Mouse (Mus musculus): ENCODE data around the gene Tbc1d8. TPM values are rescaled to one million over a fixed set of nuclear protein-coding genes. Genes with fewer than 3 reads are reported as not detected.

Gene Tbc1d8
- polyA plus RNA-seq, 1 experiment from 2014 or later: 10.3 TPM

DNA sequence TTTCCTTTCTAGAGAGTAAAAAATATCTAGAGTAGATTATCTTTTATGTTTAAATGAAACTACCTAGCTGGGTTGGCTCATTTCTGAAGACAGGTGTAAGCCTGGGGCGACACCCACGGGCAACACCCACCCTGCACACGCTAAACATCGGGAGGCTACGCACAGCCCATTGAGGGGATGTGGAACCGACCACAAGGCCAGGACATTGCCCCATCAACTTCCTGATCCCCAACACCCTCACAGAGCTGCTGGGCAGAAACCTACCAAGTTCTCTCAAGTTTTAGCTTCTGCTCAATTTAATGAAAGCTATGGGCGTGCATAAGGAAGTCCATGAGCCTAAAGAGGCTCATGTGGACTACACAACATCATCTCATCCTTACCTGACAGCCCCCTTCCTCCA is 9.6 kb downstream of the Tbc1d8 start:
- H3K4me1 ChIP-seq (ENCODE audit: control insufficient read depth, insufficient read depth, low read length): no peaks in the 10 kb centered on the region
- H3K4me3 ChIP-seq (ENCODE audit: low read depth, low read length): no peak overlapping the region
- no peak overlapping the region for H3K27ac ChIP-seq (ENCODE audit: low read depth, low read length)
- no peaks in the 10 kb centered on the region for H3K27me3 ChIP-seq (ENCODE audit: control insufficient read depth, insufficient read depth, low read length)
- no peaks in the 10 kb centered on the region for H3K9me3 ChIP-seq (ENCODE audit: control insufficient read depth, low read length)
- H3K36me3 ChIP-seq (ENCODE audit: control insufficient read depth, insufficient read depth, low read length): no peaks in the 10 kb centered on the region
- ATAC-seq (ENCODE audit: low read depth): no peak
- 89% methylated on average over 7 of the region's 7 CpGs for WGBS
- no peak overlapping the region for H3K4me2 ChIP-seq (ENCODE audit: low read depth, low read length)
- H3K9ac ChIP-seq (replicated peaks; ENCODE audit: low read depth, low read length): no peak overlapping the region

- H3K9ac ChIP-seq (replicated peaks; ENCODE audit: low read depth, low read length): no peak overlapping the region
- H3K9me3 ChIP-seq (ENCODE audit: control insufficient read depth, low read length): no peaks in the 10 kb centered on the region
- H3K27ac ChIP-seq (ENCODE audit: low read depth, low read length): no peak overlapping the region
- no peak overlapping the region for H3K4me3 ChIP-seq (ENCODE audit: low read depth, low read length)
- ATAC-seq (ENCODE audit: low read depth): no peak
- 95% methylated on average over 13 of the region's 13 CpGs for WGBS
- H3K36me3 ChIP-seq (ENCODE audit: control insufficient read depth, insufficient read depth, low read length): no peaks in the 10 kb centered on the region
- H3K4me2 ChIP-seq (ENCODE audit: low read depth, low read length): no peak overlapping the region
- H3K4me1 ChIP-seq (ENCODE audit: control insufficient read depth, insufficient read depth, low read length): no peaks in the 10 kb centered on the region
- no peaks in the 10 kb centered on the region for H3K27me3 ChIP-seq (ENCODE audit: control insufficient read depth, insufficient read depth, low read length)
Observed at GRCm38 (mm10) chr1:39466526-39466925, 12.0 kb downstream of the Tbc1d8 start.

- ATAC-seq (ENCODE audit: low read depth): no peak
- WGBS: 95% methylated on average over 3 of the region's 3 CpGs
- H3K9ac ChIP-seq (replicated peaks; ENCODE audit: low read depth, low read length): no peak overlapping the region
- H3K4me1 ChIP-seq (ENCODE audit: control insufficient read depth, insufficient read depth, low read length): no peaks in the 10 kb centered on the region
- H3K27me3 ChIP-seq (ENCODE audit: control insufficient read depth, insufficient read depth, low read length): no peaks in the 10 kb centered on the region
- H3K4me3 ChIP-seq (ENCODE audit: low read depth, low read length): no peak overlapping the region
- H3K27ac ChIP-seq (ENCODE audit: low read depth, low read length): no peak overlapping the region
- H3K4me2 ChIP-seq (ENCODE audit: low read depth, low read length): no peak overlapping the region
- no peaks in the 10 kb centered on the region for H3K9me3 ChIP-seq (ENCODE audit: control insufficient read depth, low read length)
- H3K36me3 ChIP-seq (ENCODE audit: control insufficient read depth, insufficient read depth, low read length): no peaks in the 10 kb centered on the region
Observed at GRCm38 (mm10) chr1:39464760-39465159, 13.8 kb downstream of the Tbc1d8 start.

GRCm38 (mm10) chr1:39462937-39463444 is 15.6 kb downstream of the Tbc1d8 start:
- 92% methylated on average over 6 of the region's 6 CpGs for WGBS
- no peaks in the 10 kb centered on the region for H3K36me3 ChIP-seq (ENCODE audit: control insufficient read depth, insufficient read depth, low read length)
- H3K4me2 ChIP-seq (ENCODE audit: low read depth, low read length): no peak overlapping the region
- ATAC-seq (ENCODE audit: low read depth): no peak
- H3K9ac ChIP-seq (replicated peaks; ENCODE audit: low read depth, low read length): no peak overlapping the region
- no peaks in the 10 kb centered on the region for H3K9me3 ChIP-seq (ENCODE audit: control insufficient read depth, low read length)
- H3K4me1 ChIP-seq (ENCODE audit: control insufficient read depth, insufficient read depth, low read length): no peaks in the 10 kb centered on the region
- no peaks in the 10 kb centered on the region for H3K27me3 ChIP-seq (ENCODE audit: control insufficient read depth, insufficient read depth, low read length)
- H3K27ac ChIP-seq (ENCODE audit: low read depth, low read length): no peak overlapping the region
- no peak overlapping the region for H3K4me3 ChIP-seq (ENCODE audit: low read depth, low read length)

DNA sequence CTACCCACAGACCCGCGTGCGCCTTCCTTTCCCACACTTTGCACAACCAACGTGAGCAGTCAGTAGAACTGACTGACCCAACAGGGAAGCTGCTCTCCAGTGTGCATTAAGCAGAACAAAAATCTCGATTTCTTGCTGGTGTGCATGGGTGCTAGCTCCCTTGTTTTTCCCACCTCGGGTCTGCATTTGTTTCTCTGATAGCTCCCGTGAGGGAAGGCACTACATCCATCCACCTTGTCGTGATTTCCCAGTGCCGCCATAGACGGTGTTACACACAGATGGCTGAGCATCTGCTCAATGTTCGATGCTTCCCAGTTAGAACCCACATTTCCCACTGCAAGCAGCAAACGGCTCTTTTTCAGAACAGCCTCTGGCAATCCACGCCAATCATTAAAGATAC is 16.5 kb downstream of the Tbc1d8 start:
- Histone ChIP-seq H3K27ac (ENCODE audit: low read depth, low read length) (no peak overlapping the region), H3K9ac (replicated peaks; ENCODE audit: low read depth, low read length) (no peak overlapping the region), H3K4me2 (ENCODE audit: low read depth, low read length) (no peak overlapping the region), H3K27me3 (ENCODE audit: control insufficient read depth, insufficient read depth, low read length) (no peaks in the 10 kb centered on the region), H3K9me3 (ENCODE audit: control insufficient read depth, low read length) (no peaks in the 10 kb centered on the region), H3K4me1 (ENCODE audit: control insufficient read depth, insufficient read depth, low read length) (no peaks in the 10 kb centered on the region), H3K4me3 (ENCODE audit: low read depth, low read length) (no peak overlapping the region), H3K36me3 (ENCODE audit: control insufficient read depth, insufficient read depth, low read length) (no peaks in the 10 kb centered on the region)
- no peak for ATAC-seq (ENCODE audit: low read depth)
- 78% methylated on average over 13 of the region's 13 CpGs for WGBS

- Histone ChIP-seq H3K9me3 (ENCODE audit: control insufficient read depth, low read length) (no peaks in the 10 kb centered on the region), H3K27ac (ENCODE audit: low read depth, low read length) (no peak overlapping the region), H3K4me3 (ENCODE audit: low read depth, low read length) (no peak overlapping the region), H3K4me2 (ENCODE audit: low read depth, low read length) (no peak overlapping the region), H3K4me1 (ENCODE audit: control insufficient read depth, insufficient read depth, low read length) (no peaks in the 10 kb centered on the region), H3K27me3 (ENCODE audit: control insufficient read depth, insufficient read depth, low read length) (no peaks in the 10 kb centered on the region), H3K9ac (replicated peaks; ENCODE audit: low read depth, low read length) (no peak overlapping the region), H3K36me3 (ENCODE audit: control insufficient read depth, insufficient read depth, low read length) (no peaks in the 10 kb centered on the region)
- 83% methylated on average over 5 of the region's 5 CpGs for WGBS
- no peak for ATAC-seq (ENCODE audit: low read depth)
Observed at GRCm38 (mm10) chr1:39460495-39460894, 18.1 kb downstream of the Tbc1d8 start.

DNA sequence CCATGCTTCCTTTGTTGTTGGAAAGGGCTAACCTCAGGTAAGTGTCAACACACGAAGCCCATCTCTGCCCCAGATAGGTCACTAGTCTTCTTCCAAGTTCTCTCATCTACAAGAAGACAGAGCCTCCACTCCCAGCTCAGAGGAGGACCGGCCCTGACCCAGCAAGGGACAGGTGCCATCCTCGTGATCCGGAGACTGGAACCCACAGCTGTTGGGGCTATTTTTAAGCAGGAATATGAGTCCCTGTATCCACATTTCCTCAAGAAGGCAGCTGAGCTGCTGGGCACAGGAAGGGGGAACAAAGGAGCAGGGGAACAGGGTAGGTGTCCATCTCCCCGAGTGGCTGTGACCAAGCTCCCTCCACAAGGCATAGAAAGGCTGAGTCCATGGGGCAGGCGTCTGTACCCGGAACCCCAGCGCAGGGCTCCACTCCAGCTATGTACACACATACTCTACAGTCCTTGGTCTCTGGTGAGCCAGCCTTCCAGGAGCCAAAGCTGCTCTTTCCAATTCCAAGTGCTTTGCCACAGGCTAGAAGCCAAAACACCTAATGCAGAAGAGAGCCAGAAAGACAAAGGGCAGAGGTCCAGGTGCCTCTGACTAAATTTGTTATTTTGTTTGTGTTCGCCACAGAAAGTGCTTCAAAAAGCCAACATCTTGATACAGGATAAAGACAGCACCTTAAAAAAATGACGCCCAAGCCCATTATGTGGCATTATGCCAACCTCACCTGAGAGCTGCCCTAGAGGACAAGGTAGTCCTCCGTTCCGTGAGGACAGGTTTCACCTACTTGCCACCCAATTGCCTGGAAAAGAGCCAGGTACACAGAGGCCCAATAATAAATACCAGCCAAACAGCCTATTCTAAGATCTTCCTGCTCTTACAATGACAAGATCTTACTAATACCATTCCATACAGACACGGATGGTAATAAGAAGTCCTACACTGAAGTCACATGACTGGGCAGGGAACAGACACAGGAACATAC is 20.4 kb downstream of the Tbc1d8 start:
- H3K36me3 ChIP-seq (ENCODE audit: control insufficient read depth, insufficient read depth, low read length): no peaks in the 10 kb centered on the region
- no peaks in the 10 kb centered on the region for H3K4me1 ChIP-seq (ENCODE audit: control insufficient read depth, insufficient read depth, low read length)
- no peak overlapping the region for H3K4me3 ChIP-seq (ENCODE audit: low read depth, low read length)
- no peaks in the 10 kb centered on the region for H3K9me3 ChIP-seq (ENCODE audit: control insufficient read depth, low read length)
- H3K27ac ChIP-seq (ENCODE audit: low read depth, low read length): no peak overlapping the region
- no peaks in the 10 kb centered on the region for H3K27me3 ChIP-seq (ENCODE audit: control insufficient read depth, insufficient read depth, low read length)
- no peak for ATAC-seq (ENCODE audit: low read depth)
- 92% methylated on average over 13 of the region's 13 CpGs for WGBS
- H3K9ac ChIP-seq (replicated peaks; ENCODE audit: low read depth, low read length): no peak overlapping the region
- no peak overlapping the region for H3K4me2 ChIP-seq (ENCODE audit: low read depth, low read length)

GRCm38 (mm10) chr1:39456421-39456853 is 22.1 kb downstream of the Tbc1d8 start:
- Histone ChIP-seq H3K4me1 (ENCODE audit: control insufficient read depth, insufficient read depth, low read length) (no peaks in the 10 kb centered on the region), H3K4me3 (ENCODE audit: low read depth, low read length) (no peak overlapping the region), H3K4me2 (ENCODE audit: low read depth, low read length) (no peak overlapping the region), H3K27ac (ENCODE audit: low read depth, low read length) (peak overlapping the region; percentile 16; the same call in 1 of the 2 replicates), H3K9me3 (ENCODE audit: control insufficient read depth, low read length) (no peaks in the 10 kb centered on the region), H3K9ac (replicated peaks; ENCODE audit: low read depth, low read length) (no peak overlapping the region), H3K27me3 (ENCODE audit: control insufficient read depth, insufficient read depth, low read length) (no peaks in the 10 kb centered on the region), H3K36me3 (ENCODE audit: control insufficient read depth, insufficient read depth, low read length) (no peaks in the 10 kb centered on the region)
- 86% methylated on average over 5 of the region's 5 CpGs for WGBS
- ATAC-seq (ENCODE audit: low read depth): no peak

DNA sequence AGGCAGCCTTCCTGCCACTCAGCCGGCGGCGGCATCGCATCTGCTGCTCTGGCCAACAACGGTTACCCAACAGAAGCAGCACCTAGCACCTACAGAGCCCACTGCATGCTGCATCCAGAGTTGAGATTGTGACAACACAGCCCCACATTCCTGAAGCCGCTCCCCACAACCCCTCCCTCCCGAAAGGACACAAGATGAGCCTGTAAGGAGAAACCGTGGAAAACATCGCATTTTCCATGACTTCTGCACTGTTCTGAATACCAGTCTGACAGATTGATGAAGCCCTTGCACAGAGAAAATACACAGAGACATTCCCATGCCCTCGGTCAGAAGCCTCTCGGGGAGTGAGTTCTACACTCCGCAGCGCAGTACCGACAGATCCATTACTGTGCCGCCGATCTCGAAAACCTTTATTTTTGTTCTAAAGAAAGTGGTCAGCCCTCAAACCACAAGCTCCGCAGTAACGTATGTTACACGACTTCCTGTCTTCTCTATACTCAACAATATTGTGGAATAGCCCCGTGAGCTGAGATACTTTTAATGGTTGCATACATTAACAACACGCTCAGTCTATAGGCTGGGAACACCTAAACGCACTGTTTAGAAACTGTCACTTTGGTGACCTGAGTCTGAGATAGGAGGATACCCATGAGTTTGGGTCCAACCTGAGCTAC is 23.1 kb downstream of the Tbc1d8 start:
- Histone ChIP-seq H3K9me3 (ENCODE audit: control insufficient read depth, low read length) (no peaks in the 10 kb centered on the region), H3K4me1 (ENCODE audit: control insufficient read depth, insufficient read depth, low read length) (no peaks in the 10 kb centered on the region), H3K27me3 (ENCODE audit: control insufficient read depth, insufficient read depth, low read length) (no peaks in the 10 kb centered on the region), H3K4me3 (ENCODE audit: low read depth, low read length) (no peak overlapping the region), H3K4me2 (ENCODE audit: low read depth, low read length) (no peak overlapping the region), H3K36me3 (ENCODE audit: control insufficient read depth, insufficient read depth, low read length) (no peaks in the 10 kb centered on the region), H3K9ac (replicated peaks; ENCODE audit: low read depth, low read length) (no peak overlapping the region), H3K27ac (ENCODE audit: low read depth, low read length) (no peak overlapping the region)
- WGBS: 81% methylated on average over 23 of the region's 23 CpGs
- ATAC-seq (ENCODE audit: low read depth): no peak
